Mouse (Mus musculus): ENCODE measurements around the gene Rpf2. TPM values are rescaled to one million over a fixed set of nuclear protein-coding genes. Genes with fewer than 3 reads are reported as not detected.
A peak's percentile ranks its signal among the peaks of the same experiment; 100 is the strongest.

Gene Rpf2
- polyA plus RNA-seq, 1 experiment, result 141 TPM

- no peaks in the 10 kb centered on the region for H3K27me3 ChIP-seq (ENCODE audit: control insufficient read depth, insufficient read depth, low read length, poor library complexity, severe bottlenecking)
- H3K4me3 ChIP-seq (ENCODE audit: low read depth, low read length), result no peak overlapping the region
- TF ChIP-seq POLR2A (IDR thresholded peaks at IDR 0.05; ENCODE audit: insufficient read depth, low read length), result no peak
- no peak for TF ChIP-seq EP300 (IDR thresholded peaks at IDR 0.05; ENCODE audit: insufficient read depth, low read depth, low read length)
- no peak for TF ChIP-seq CTCF (IDR thresholded peaks at IDR 0.05; ENCODE audit: low read depth, low read length)
- peaks cover 18% of the 10 kb centered on the region for H3K9me3 ChIP-seq (replicated peaks; ENCODE audit: control insufficient read depth, insufficient read depth, low read length, poor library complexity, severe bottlenecking)
- H3K27ac ChIP-seq (ENCODE audit: insufficient read depth, low read length), result no peak overlapping the region
- H3K9ac ChIP-seq (ENCODE audit: low read depth, poor library complexity, severe bottlenecking), result no peak overlapping the region
- no peaks in the 10 kb centered on the region for H3K4me1 ChIP-seq (ENCODE audit: control insufficient read depth, insufficient read depth, low read length)
- peaks cover 13% of the 10 kb centered on the region for H3K36me3 ChIP-seq (ENCODE audit: control insufficient read depth, insufficient read depth, low read length, poor library complexity, severe bottlenecking)
Measured at GRCm38 (mm10) chr10:40218874-40219273, 28.0 kb downstream of the Rpf2 start.

GRCm38 (mm10) chr10:40212443-40213169, 34.2 kb downstream of the Rpf2 start:
- no peaks in the 10 kb centered on the region for H3K36me3 ChIP-seq (ENCODE audit: control insufficient read depth, insufficient read depth, low read length, poor library complexity, severe bottlenecking)
- H3K4me1 ChIP-seq (ENCODE audit: control insufficient read depth, insufficient read depth, low read length), result no peaks in the 10 kb centered on the region
- no peaks in the 10 kb centered on the region for H3K9me3 ChIP-seq (replicated peaks; ENCODE audit: control insufficient read depth, insufficient read depth, low read length, poor library complexity, severe bottlenecking)
- H3K27ac ChIP-seq (ENCODE audit: insufficient read depth, low read length), result no peak overlapping the region
- H3K9ac ChIP-seq (ENCODE audit: low read depth, poor library complexity, severe bottlenecking), result no peak overlapping the region
- peak overlapping the region; percentile 57 for H3K4me3 ChIP-seq (ENCODE audit: low read depth, low read length)
- TF ChIP-seq CTCF (IDR thresholded peaks at IDR 0.05; ENCODE audit: low read depth, low read length) (peak; percentile 87), POLR2A (IDR thresholded peaks at IDR 0.05; ENCODE audit: insufficient read depth, low read length) (no peak)
- H3K27me3 ChIP-seq (ENCODE audit: control insufficient read depth, insufficient read depth, low read length, poor library complexity, severe bottlenecking), result no peaks in the 10 kb centered on the region

GRCm38 (mm10) chr10:40195001-40195400, 51.8 kb downstream of the Rpf2 start:
- Histone ChIP-seq H3K4me3 (ENCODE audit: low read depth, low read length) (no peak overlapping the region), H3K36me3 (ENCODE audit: control insufficient read depth, insufficient read depth, low read length, poor library complexity, severe bottlenecking) (no peaks in the 10 kb centered on the region), H3K27me3 (ENCODE audit: control insufficient read depth, insufficient read depth, low read length, poor library complexity, severe bottlenecking) (no peaks in the 10 kb centered on the region), H3K9ac (ENCODE audit: low read depth, poor library complexity, severe bottlenecking) (no peak overlapping the region), H3K4me1 (ENCODE audit: control insufficient read depth, insufficient read depth, low read length) (no peaks in the 10 kb centered on the region), H3K9me3 (replicated peaks; ENCODE audit: control insufficient read depth, insufficient read depth, low read length, poor library complexity, severe bottlenecking) (no peaks in the 10 kb centered on the region), H3K27ac (ENCODE audit: insufficient read depth, low read length) (no peak overlapping the region)
- no peak for TF ChIP-seq CTCF (IDR thresholded peaks at IDR 0.05; ENCODE audit: low read depth, low read length)
- no peak for TF ChIP-seq EP300 (IDR thresholded peaks at IDR 0.05; ENCODE audit: insufficient read depth, low read depth, low read length)
- no peak for TF ChIP-seq POLR2A (IDR thresholded peaks at IDR 0.05; ENCODE audit: insufficient read depth, low read length)

GRCm38 (mm10) chr10:40192010-40192935, 54.6 kb downstream of the Rpf2 start:
- Histone ChIP-seq H3K9me3 (replicated peaks; ENCODE audit: control insufficient read depth, insufficient read depth, low read length, poor library complexity, severe bottlenecking) (no peaks in the 10 kb centered on the region), H3K27me3 (ENCODE audit: control insufficient read depth, insufficient read depth, low read length, poor library complexity, severe bottlenecking) (no peaks in the 10 kb centered on the region), H3K9ac (ENCODE audit: low read depth, poor library complexity, severe bottlenecking) (no peak overlapping the region), H3K4me3 (ENCODE audit: low read depth, low read length) (no peak overlapping the region), H3K36me3 (ENCODE audit: control insufficient read depth, insufficient read depth, low read length, poor library complexity, severe bottlenecking) (no peaks in the 10 kb centered on the region), H3K27ac (ENCODE audit: insufficient read depth, low read length) (no peak overlapping the region), H3K4me1 (ENCODE audit: control insufficient read depth, insufficient read depth, low read length) (no peaks in the 10 kb centered on the region)
- TF ChIP-seq EP300 (IDR thresholded peaks at IDR 0.05; ENCODE audit: insufficient read depth, low read depth, low read length), result no peak
- TF ChIP-seq CTCF (IDR thresholded peaks at IDR 0.05; ENCODE audit: low read depth, low read length), result no peak
- TF ChIP-seq POLR2A (IDR thresholded peaks at IDR 0.05; ENCODE audit: insufficient read depth, low read length), result no peak

GRCm38 (mm10) chr10:40191338-40191979, 55.4 kb downstream of the Rpf2 start:
- TF ChIP-seq POLR2A (IDR thresholded peaks at IDR 0.05; ENCODE audit: insufficient read depth, low read length) (no peak), EP300 (IDR thresholded peaks at IDR 0.05; ENCODE audit: insufficient read depth, low read depth, low read length) (no peak), CTCF (IDR thresholded peaks at IDR 0.05; ENCODE audit: low read depth, low read length) (no peak)
- Histone ChIP-seq H3K4me3 (ENCODE audit: low read depth, low read length) (no peak overlapping the region), H3K9me3 (replicated peaks; ENCODE audit: control insufficient read depth, insufficient read depth, low read length, poor library complexity, severe bottlenecking) (no peaks in the 10 kb centered on the region), H3K4me1 (ENCODE audit: control insufficient read depth, insufficient read depth, low read length) (no peaks in the 10 kb centered on the region), H3K36me3 (ENCODE audit: control insufficient read depth, insufficient read depth, low read length, poor library complexity, severe bottlenecking) (no peaks in the 10 kb centered on the region), H3K27me3 (ENCODE audit: control insufficient read depth, insufficient read depth, low read length, poor library complexity, severe bottlenecking) (no peaks in the 10 kb centered on the region), H3K9ac (ENCODE audit: low read depth, poor library complexity, severe bottlenecking) (no peak overlapping the region), H3K27ac (ENCODE audit: insufficient read depth, low read length) (no peak overlapping the region)
